Mouse (Mus musculus): ENCODE data around the gene Acvrl1.

GRCm38 (mm10) chr15:101190762-101191150 is 62.4 kb downstream of the Acvrl1 start:
- TF ChIP-seq CTCF (IDR thresholded peaks at IDR 0.05; ENCODE audit: low read depth) (no peak), EP300 (IDR thresholded peaks at IDR 0.05; ENCODE audit: low read depth) (no peak)
